Comparison of ENCODE assay signal across 16 mouse cellular contexts in genomic region chr6:122686709-122687108, GRCm38 (mm10). TPM values are rescaled to one million over a fixed set of nuclear protein-coding genes. Genes with fewer than 3 reads are reported as not detected.
"Had no signal": no experiment of that assay in that cellular context is flagged by ENCODE, and none has a peak within 500 bp of the region (broad histone marks: within the 10 kb centered on the region; RNA-seq: fewer than 3 reads in every experiment).

No protein-coding gene starts in this region.

- H3K4me1 ChIP-seq: megakaryocyte, embryonic 14.5 days; midbrain, embryonic 13.5 days; midbrain, embryonic 15.5 days; neural tube, embryonic 12.5 days; stomach, embryonic 15.5 days had no signal

- DNase-seq: lung, adult 18-20 months; lung, embryonic 14.5 days; lung, postnatal 14 days; lung, postnatal 36 days; right cerebral cortex, postnatal 14 days; thymus, adult 2 months; thymus, postnatal 25 days; thymus, postnatal 4 days had no signal

- H3K4me3 ChIP-seq: megakaryocyte, embryonic 14.5 days; midbrain, embryonic 13.5 days; midbrain, embryonic 15.5 days; neural tube, embryonic 12.5 days; stomach, embryonic 15.5 days had no signal

- H3K9ac ChIP-seq: lung, embryonic 14.5 days; midbrain, embryonic 13.5 days; midbrain, embryonic 15.5 days; neural tube, embryonic 12.5 days; stomach, embryonic 15.5 days had no signal

- H3K36me3 ChIP-seq: midbrain, embryonic 13.5 days; midbrain, embryonic 15.5 days; neural tube, embryonic 12.5 days; stomach, embryonic 15.5 days had no signal

- H3K27me3 ChIP-seq: midbrain, embryonic 13.5 days; midbrain, embryonic 15.5 days; neural tube, embryonic 12.5 days; stomach, embryonic 15.5 days had no signal

- H3K9me3 ChIP-seq: megakaryocyte, embryonic 14.5 days; midbrain, embryonic 13.5 days; midbrain, embryonic 15.5 days; neural tube, embryonic 12.5 days; stomach, embryonic 15.5 days had no signal

- H3K27ac ChIP-seq: macrophage; midbrain, embryonic 13.5 days; midbrain, embryonic 15.5 days; neural tube, embryonic 12.5 days; stomach, embryonic 15.5 days; stomach, postnatal 0 days had no signal

RNA-seq across cellular contexts. Expression of gene Nanog, which starts 20.6 kb away (rescaled TPM):
- polyA plus RNA-seq: macrophage; spleen, adult 2 months had no signal
